Mouse (Mus musculus): ENCODE data around the gene Adad2. TPM values are rescaled to one million over a fixed set of nuclear protein-coding genes. Genes with fewer than 3 reads are reported as not detected.

The Adad2 gene
- polyA plus RNA-seq, 2 experiments = not detected

DNA sequence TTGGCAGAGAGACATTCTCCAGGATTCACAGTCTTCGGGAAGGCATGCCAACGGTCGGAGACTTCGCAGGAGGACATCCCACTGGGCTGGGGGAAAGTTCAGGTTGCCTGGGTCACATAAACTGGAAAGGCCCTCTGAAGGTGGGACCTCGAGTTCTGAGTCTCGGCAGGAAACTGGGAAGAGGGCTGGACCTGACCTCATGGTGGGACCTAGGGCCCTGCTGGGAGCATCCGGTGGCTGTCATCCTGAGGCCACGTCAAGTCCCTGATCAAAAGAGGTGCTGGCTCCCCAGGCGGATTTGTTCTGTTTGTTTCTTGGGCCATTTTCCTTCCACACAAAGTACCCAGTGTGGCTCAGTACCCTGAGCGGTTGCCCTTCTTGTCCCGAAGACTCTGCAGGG, 50.9 kb downstream of the Adad2 start:
- H3K4me1 ChIP-seq (replicated peaks; ENCODE audit: control insufficient read depth in 2 of 2, insufficient read depth in 2 of 2, low read length in 1 of 2) = no peaks in the 10 kb centered on the region; a peak in 1 of 4 replicates
- H3K4me3 ChIP-seq (ENCODE audit: insufficient read depth in 1 of 2, low read depth in 2 of 2, low read length in 2 of 2) = no peak overlapping the region
- no peak for DNase-seq (ENCODE audit: low read depth in 3 of 3, low spot score in 3 of 3)
- no peak for TF ChIP-seq EP300 (IDR thresholded peaks at IDR 0.05; ENCODE audit: low read depth)
- TF ChIP-seq CTCF (IDR thresholded peaks at IDR 0.05; ENCODE audit: low read depth) = no peak
- WGBS (ENCODE audit: insufficient replicate concordance) = 56% methylated on average over 11 of the region's 11 CpGs
- H3K36me3 ChIP-seq (replicated peaks; ENCODE audit: control insufficient read depth, insufficient read depth, low read depth) = no peaks in the 10 kb centered on the region
- ATAC-seq (ENCODE audit: insufficient read depth) = no peak
- no peak overlapping the region for H3K27ac ChIP-seq
- H3K9me3 ChIP-seq (ENCODE audit: control insufficient read depth, low read length) = no peaks in the 10 kb centered on the region
- no peak overlapping the region for H3K4me2 ChIP-seq (ENCODE audit: low read depth)
- no peak overlapping the region for H3K9ac ChIP-seq (replicated peaks)
- no peaks in the 10 kb centered on the region for H3K27me3 ChIP-seq (ENCODE audit: control insufficient read depth, insufficient read depth, low read length)

DNA sequence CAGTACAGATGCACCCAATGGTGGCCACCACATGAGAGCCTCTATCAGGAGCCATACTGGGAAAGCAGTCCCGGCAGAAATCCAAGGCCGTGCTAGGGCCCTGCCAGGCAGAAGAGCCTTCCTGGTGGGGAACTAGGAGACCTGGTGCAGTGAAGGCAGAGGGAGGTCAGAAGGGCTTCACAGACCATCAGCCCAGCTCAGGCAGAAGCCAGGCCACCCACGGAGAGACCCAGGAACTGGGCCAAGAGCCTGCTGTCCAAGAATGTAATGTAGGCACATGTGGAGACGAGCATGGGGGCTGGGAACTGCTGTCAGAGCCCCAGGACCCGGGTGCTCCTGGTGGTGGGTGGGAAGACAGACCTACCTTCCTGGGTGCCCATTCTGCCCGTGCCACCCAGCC, 52.7 kb downstream of the Adad2 start:
- H3K27me3 ChIP-seq (ENCODE audit: control insufficient read depth, insufficient read depth, low read length) = no peaks in the 10 kb centered on the region
- TF ChIP-seq CTCF (IDR thresholded peaks at IDR 0.05; ENCODE audit: low read depth) (no peak), EP300 (IDR thresholded peaks at IDR 0.05; ENCODE audit: low read depth) (no peak)
- H3K9me3 ChIP-seq (ENCODE audit: control insufficient read depth, low read length) = no peaks in the 10 kb centered on the region
- 54% methylated on average over 6 of the region's 6 CpGs for WGBS (ENCODE audit: insufficient replicate concordance)
- no peak for DNase-seq (ENCODE audit: low read depth in 3 of 3, low spot score in 3 of 3)
- no peak overlapping the region for H3K4me3 ChIP-seq (ENCODE audit: insufficient read depth in 1 of 2, low read depth in 2 of 2, low read length in 2 of 2)
- no peak overlapping the region for H3K4me2 ChIP-seq (ENCODE audit: low read depth)
- no peak overlapping the region for H3K27ac ChIP-seq
- H3K4me1 ChIP-seq (replicated peaks; ENCODE audit: control insufficient read depth in 2 of 2, insufficient read depth in 2 of 2, low read length in 1 of 2) = no peaks in the 10 kb centered on the region; a peak in 2 of 4 replicates
- H3K9ac ChIP-seq (replicated peaks) = no peak overlapping the region
- no peak for ATAC-seq (ENCODE audit: insufficient read depth)
- H3K36me3 ChIP-seq (replicated peaks; ENCODE audit: control insufficient read depth, insufficient read depth, low read depth) = no peaks in the 10 kb centered on the region

Other genes starting within 250 kb of the Adad2 start
- 6.0 and 6.4 TPM in 2 replicates for gene Mlycd, start 217.9 kb upstream of the Adad2 start, polyA plus RNA-seq (2012; rRNA removed)
- 8.1 and 9.6 TPM in 2 replicates for gene Mlycd, start 217.9 kb upstream of the Adad2 start, polyA plus RNA-seq (2014; fragmentation: Nextera tagmentation; extraction: Ambion mirVana)
- 18.8 and 23.0 TPM in 2 replicates for gene Osgin1, start 178.6 kb upstream of the Adad2 start, polyA plus RNA-seq (2012; rRNA removed)
- 16.0 and 17.0 TPM in 2 replicates for gene Osgin1, start 178.6 kb upstream of the Adad2 start, polyA plus RNA-seq (2014; fragmentation: Nextera tagmentation; extraction: Ambion mirVana)
- 0.06 and 0.14 TPM in 2 replicates for gene Necab2, start 166.0 kb upstream of the Adad2 start, polyA plus RNA-seq (2012; rRNA removed)
- gene Necab2, start 166.0 kb upstream of the Adad2 start, polyA plus RNA-seq (2014; fragmentation: Nextera tagmentation; extraction: Ambion mirVana) = not detected in 2 replicates
- 0.02 TPM in 1 of 2 replicates, not detected in the other for gene Slc38a8, start 111.0 kb upstream of the Adad2 start, polyA plus RNA-seq (2012; rRNA removed)
- gene Slc38a8, start 111.0 kb upstream of the Adad2 start, polyA plus RNA-seq (2014; fragmentation: Nextera tagmentation; extraction: Ambion mirVana) = not detected in 2 replicates
- gene Mbtps1, start 54.0 kb upstream of the Adad2 start, polyA plus RNA-seq (2012; rRNA removed) = 18.2 and 23.7 TPM in 2 replicates
- 19.6 and 21.4 TPM in 2 replicates for gene Mbtps1, start 54.0 kb upstream of the Adad2 start, polyA plus RNA-seq (2014; fragmentation: Nextera tagmentation; extraction: Ambion mirVana)
- 6.9 and 7.5 TPM in 2 replicates for gene Hsdl1, start 37.6 kb upstream of the Adad2 start, polyA plus RNA-seq (2012; rRNA removed)
- gene Hsdl1, start 37.6 kb upstream of the Adad2 start, polyA plus RNA-seq (2014; fragmentation: Nextera tagmentation; extraction: Ambion mirVana) = 17.0 and 19.3 TPM in 2 replicates
- gene Dnaaf1, start 37.5 kb upstream of the Adad2 start, polyA plus RNA-seq (2012; rRNA removed) = 0.03 and 0.06 TPM in 2 replicates
- gene Dnaaf1, start 37.5 kb upstream of the Adad2 start, polyA plus RNA-seq (2014; fragmentation: Nextera tagmentation; extraction: Ambion mirVana) = 0.04 and 0.13 TPM in 2 replicates
- 6.6 and 6.9 TPM in 2 replicates for gene Taf1c, start 7.5 kb upstream of the Adad2 start, polyA plus RNA-seq (2012; rRNA removed)
- gene Taf1c, start 7.5 kb upstream of the Adad2 start, polyA plus RNA-seq (2014; fragmentation: Nextera tagmentation; extraction: Ambion mirVana) = 4.7 and 5.2 TPM in 2 replicates
- not detected in 2 replicates for gene Kcng4, start 22.9 kb downstream of the Adad2 start, polyA plus RNA-seq (2012; rRNA removed)
- gene Kcng4, start 22.9 kb downstream of the Adad2 start, polyA plus RNA-seq (2014; fragmentation: Nextera tagmentation; extraction: Ambion mirVana) = not detected in 2 replicates
- 0.95 and 0.99 TPM in 2 replicates for gene Wfdc1, start 53.6 kb downstream of the Adad2 start, polyA plus RNA-seq (2012; rRNA removed)
- 1.3 and 2.1 TPM in 2 replicates for gene Wfdc1, start 53.6 kb downstream of the Adad2 start, polyA plus RNA-seq (2014; fragmentation: Nextera tagmentation; extraction: Ambion mirVana)
- gene Atp2c2, start 87.3 kb downstream of the Adad2 start, polyA plus RNA-seq (2012; rRNA removed) = 0.08 and 0.11 TPM in 2 replicates
- 0.08 and 0.10 TPM in 2 replicates for gene Atp2c2, start 87.3 kb downstream of the Adad2 start, polyA plus RNA-seq (2014; fragmentation: Nextera tagmentation; extraction: Ambion mirVana)
- 2.7 and 2.8 TPM in 2 replicates for gene Tldc1, start 165.7 kb downstream of the Adad2 start, polyA plus RNA-seq (2012; rRNA removed)
- gene Tldc1, start 165.7 kb downstream of the Adad2 start, polyA plus RNA-seq (2014; fragmentation: Nextera tagmentation; extraction: Ambion mirVana) = 1.3 and 2.0 TPM in 2 replicates
- 57.0 and 59.6 TPM in 2 replicates for gene Cotl1, start 227.8 kb downstream of the Adad2 start, polyA plus RNA-seq (2012; rRNA removed)
- 77.7 and 88.7 TPM in 2 replicates for gene Cotl1, start 227.8 kb downstream of the Adad2 start, polyA plus RNA-seq (2014; fragmentation: Nextera tagmentation; extraction: Ambion mirVana)
- gene Klhl36, start 249.5 kb downstream of the Adad2 start, polyA plus RNA-seq (2012; rRNA removed) = 2.5 TPM in 2 replicates
- gene Klhl36, start 249.5 kb downstream of the Adad2 start, polyA plus RNA-seq (2014; fragmentation: Nextera tagmentation; extraction: Ambion mirVana) = 2.7 and 3.3 TPM in 2 replicates

Data from liver, embryonic 14.5 days (tissue).